Mouse (Mus musculus): ENCODE measurements at regions not wholly inside any gene's neighbourhood (a gene's known extent, or its start where the extent isn't known, plus 50 kb on each side); places are given as distances from the start of the nearest gene placed in this dataset.

GRCm38 (mm10) chr14:100477595-100478380 is 193.3 kb upstream of the Klf12 start:
- Histone ChIP-seq H3K27ac (replicated peaks) (peak overlapping the region; percentile 55; the same call in 1 of the 2 replicates), H3K36me3 (no peaks in the 10 kb centered on the region), H3K4me1 (peaks cover 13% of the 10 kb centered on the region), H3K9me3 (replicated peaks) (no peaks in the 10 kb centered on the region), H3K27me3 (ENCODE audit: low read depth, poor library complexity, severe bottlenecking) (peaks cover 31% of the 10 kb centered on the region), H3K4me3 (peak overlapping the region; percentile 53)
- peak; percentile 24 for DNase-seq (ENCODE audit: low spot score)
- 11% methylated on average over 22 of the region's 22 CpGs for WGBS

DNA sequence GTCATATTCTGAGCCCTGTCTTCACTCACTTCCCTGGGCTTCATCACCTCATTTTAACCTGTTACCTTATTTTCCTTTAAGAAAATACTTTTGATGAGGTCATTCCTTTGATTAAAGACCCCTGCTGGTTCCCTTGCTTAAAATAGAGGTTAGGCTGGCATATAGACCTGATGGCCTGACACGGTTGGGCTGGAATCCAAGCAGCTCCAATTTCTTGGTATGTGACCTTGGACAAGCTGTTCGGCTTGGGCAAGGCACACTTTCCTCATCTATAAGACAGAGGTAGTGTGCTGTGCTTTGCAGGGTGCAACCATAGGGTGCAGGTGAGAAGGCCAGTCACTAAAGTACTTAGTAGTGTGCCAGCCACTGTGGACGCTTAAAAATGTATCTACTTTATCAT is 183.8 kb upstream of the Klf12 start:
- Histone ChIP-seq H3K27me3 (ENCODE audit: low read depth, poor library complexity, severe bottlenecking) (no peaks in the 10 kb centered on the region), H3K4me1 (no peaks in the 10 kb centered on the region), H3K4me3 (no peak overlapping the region), H3K9me3 (replicated peaks) (no peaks in the 10 kb centered on the region), H3K36me3 (no peaks in the 10 kb centered on the region), H3K27ac (replicated peaks) (no peak overlapping the region)
- 84% methylated on average over 3 of the region's 3 CpGs for WGBS
- no peak for DNase-seq (ENCODE audit: low spot score)

DNA sequence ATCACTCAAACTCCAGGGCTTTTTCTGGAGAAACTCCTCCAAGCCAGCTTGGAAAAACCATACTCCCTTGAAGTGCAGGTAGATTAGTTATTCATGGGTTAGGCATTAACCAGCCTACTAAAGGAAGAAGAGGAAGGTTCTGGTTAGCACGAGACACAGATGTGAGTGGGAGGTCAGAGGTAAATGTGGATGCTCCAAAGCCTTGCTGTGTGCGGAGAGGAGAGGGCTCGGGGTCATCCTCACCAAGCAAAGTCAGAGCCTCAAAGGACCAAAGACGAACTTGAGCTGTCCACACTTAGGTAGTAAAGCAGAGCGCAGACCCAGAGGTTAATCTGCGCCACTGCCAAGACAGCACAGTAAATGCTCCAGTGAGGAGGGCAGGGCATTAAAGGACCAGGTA is 177.8 kb upstream of the Klf12 start:
- H3K27ac ChIP-seq (replicated peaks) = no peak overlapping the region

DNA sequence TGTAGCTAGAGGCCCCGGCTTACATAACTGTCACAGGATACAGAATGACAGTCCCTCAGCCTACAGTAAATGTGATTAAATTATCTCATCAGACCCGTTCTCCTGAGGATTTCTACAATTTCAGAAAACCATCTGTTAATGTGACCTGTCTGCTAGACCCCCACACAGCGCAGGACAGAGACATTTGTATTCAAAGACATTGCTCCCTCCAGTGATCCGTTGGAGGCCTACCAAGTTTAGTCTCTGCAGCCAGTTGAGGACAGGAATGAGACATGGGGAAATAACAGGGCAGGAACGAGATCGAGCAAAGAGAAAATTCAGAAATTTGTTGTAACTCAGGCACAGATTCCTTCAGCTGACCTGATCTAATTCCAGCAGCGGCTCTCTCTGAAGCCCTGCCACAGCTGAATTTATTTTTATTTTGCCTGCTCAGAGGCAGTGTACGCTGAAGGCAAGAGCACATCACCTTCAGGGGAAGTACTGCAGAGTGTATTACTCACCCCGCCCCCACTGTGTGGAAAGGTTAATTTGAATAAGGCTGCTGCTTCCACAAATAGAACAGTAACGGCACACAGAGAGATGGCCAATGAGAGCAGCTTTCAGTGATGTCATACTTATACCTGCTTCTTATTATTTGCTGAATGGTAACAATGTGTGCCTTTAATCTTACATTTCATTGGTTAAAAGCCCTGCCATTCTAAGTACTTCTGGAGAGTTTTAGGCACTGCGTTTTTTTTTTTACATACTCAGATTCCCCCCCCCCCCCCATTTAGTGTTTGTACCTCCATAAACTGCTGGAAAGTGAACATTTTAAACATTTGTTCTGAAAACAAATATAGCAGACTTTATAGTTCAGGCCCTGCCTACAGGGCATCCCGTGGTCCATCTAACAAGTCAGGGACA is 176.9 kb upstream of the Klf12 start:
- H3K27ac ChIP-seq (replicated peaks) = peak overlapping the region; percentile 35

More for the DNA sequence above, 177.8 kb upstream of the Klf12 start:
- no peak for DNase-seq (ENCODE audit: low spot score)
- peaks cover 1% of the 10 kb centered on the region; the same call in 1 of the 2 replicates for H3K27me3 ChIP-seq (ENCODE audit: low read depth, poor library complexity, severe bottlenecking)
- peaks cover 40% of the 10 kb centered on the region for H3K4me1 ChIP-seq
- WGBS = 82% methylated on average over 6 of the region's 6 CpGs
- H3K4me3 ChIP-seq = no peak overlapping the region
- H3K36me3 ChIP-seq = no peaks in the 10 kb centered on the region
- no peaks in the 10 kb centered on the region for H3K9me3 ChIP-seq (replicated peaks)

DNA sequence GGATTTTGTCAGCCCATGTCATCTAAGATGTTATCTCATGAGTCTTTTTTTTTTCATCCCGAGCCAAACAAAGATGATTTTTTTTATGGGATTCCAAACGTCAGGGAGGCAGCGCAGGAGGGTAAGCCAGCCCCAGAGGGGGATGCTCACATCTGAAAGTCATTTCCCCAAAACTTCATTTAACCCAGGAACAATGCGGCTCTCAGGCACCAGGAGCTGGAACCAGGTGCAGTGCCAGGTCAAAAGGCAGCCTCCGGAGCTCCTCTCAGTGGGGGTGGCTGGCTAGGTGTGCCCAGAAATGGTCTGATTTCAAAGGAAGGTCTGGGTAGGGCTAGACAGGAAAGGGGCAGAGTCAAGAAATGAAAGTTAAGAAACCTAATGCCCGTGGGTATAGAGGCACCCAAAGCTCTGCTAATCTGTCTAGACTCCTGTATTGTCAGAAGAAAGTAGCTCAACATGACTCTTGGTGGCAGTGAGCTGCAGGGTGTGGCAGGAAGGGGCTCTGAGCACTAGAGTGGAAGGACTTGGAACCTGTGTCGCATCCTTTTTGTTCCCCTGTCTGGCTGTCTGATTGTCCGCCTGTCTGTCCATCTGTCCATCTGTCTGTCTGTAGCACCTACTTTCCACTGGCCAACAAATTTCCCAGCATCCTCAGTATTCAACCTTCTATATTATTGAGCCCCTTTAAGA is 175.3 kb upstream of the Klf12 start:
- Histone ChIP-seq H3K4me3 (peak overlapping the region; percentile 33), H3K4me1 (peaks cover 50% of the 10 kb centered on the region), H3K36me3 (no peaks in the 10 kb centered on the region), H3K9me3 (replicated peaks) (no peaks in the 10 kb centered on the region), H3K27me3 (ENCODE audit: low read depth, poor library complexity, severe bottlenecking) (peaks cover 10% of the 10 kb centered on the region; the same call in 1 of the 2 replicates), H3K27ac (replicated peaks) (peak overlapping the region; percentile 82)
- WGBS = 20% methylated on average over 8 of the region's 8 CpGs
- DNase-seq (ENCODE audit: low spot score) = peak; percentile 23

More for the DNA sequence above, 176.9 kb upstream of the Klf12 start:
- Histone ChIP-seq H3K27me3 (ENCODE audit: low read depth, poor library complexity, severe bottlenecking) (peaks cover 10% of the 10 kb centered on the region; the same call in 1 of the 2 replicates), H3K4me1 (peaks cover 44% of the 10 kb centered on the region), H3K9me3 (replicated peaks) (no peaks in the 10 kb centered on the region), H3K36me3 (no peaks in the 10 kb centered on the region), H3K4me3 (no peak overlapping the region)
- WGBS = 59% methylated on average over 12 of the region's 12 CpGs
- peak; percentile 25 for DNase-seq (ENCODE audit: low spot score)

DNA sequence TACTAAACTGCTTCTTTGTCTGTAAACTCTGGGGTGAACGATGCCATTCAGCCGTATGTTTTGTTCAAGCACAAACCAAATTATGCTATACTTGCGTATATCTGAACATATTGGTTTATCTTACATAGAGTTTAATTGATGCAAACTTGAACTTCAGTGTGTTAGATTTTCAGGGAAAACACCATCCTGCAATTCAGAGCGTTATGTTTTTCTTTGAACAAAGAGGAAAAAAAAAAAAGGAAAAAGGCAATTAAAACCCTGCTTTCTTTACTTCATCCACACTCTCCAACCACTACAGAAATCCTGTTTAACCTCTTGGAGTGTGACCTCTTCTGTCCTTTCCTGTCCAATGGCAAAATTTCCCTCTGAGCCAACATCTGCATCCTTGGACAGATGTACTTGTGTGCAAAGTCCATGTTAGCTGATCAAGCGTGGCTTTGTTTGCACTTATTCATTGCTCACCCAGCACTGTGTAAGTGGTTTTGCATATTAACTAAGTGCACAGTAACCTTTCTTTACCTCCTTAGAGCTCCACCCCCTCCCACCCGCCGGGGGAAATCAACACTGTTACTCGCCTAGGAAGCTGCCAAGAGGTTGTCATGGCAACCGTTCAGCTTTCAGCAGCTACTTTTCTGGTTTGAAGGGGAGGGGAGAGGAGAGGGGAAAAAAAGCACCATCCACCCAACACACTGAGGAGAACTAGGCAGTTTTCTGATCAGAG is 174.4 kb upstream of the Klf12 start:
- WGBS = 15% methylated on average over 9 of the region's 9 CpGs
- H3K27me3 ChIP-seq (ENCODE audit: low read depth, poor library complexity, severe bottlenecking) = peaks cover 10% of the 10 kb centered on the region; the same call in 1 of the 2 replicates
- peak; percentile 88 for DNase-seq (ENCODE audit: low spot score)
- H3K4me1 ChIP-seq = peaks cover 50% of the 10 kb centered on the region
- H3K27ac ChIP-seq (replicated peaks) = peak overlapping the region; percentile 82
- H3K36me3 ChIP-seq = no peaks in the 10 kb centered on the region
- H3K4me3 ChIP-seq = peak overlapping the region; percentile 33
- no peaks in the 10 kb centered on the region for H3K9me3 ChIP-seq (replicated peaks)

DNA sequence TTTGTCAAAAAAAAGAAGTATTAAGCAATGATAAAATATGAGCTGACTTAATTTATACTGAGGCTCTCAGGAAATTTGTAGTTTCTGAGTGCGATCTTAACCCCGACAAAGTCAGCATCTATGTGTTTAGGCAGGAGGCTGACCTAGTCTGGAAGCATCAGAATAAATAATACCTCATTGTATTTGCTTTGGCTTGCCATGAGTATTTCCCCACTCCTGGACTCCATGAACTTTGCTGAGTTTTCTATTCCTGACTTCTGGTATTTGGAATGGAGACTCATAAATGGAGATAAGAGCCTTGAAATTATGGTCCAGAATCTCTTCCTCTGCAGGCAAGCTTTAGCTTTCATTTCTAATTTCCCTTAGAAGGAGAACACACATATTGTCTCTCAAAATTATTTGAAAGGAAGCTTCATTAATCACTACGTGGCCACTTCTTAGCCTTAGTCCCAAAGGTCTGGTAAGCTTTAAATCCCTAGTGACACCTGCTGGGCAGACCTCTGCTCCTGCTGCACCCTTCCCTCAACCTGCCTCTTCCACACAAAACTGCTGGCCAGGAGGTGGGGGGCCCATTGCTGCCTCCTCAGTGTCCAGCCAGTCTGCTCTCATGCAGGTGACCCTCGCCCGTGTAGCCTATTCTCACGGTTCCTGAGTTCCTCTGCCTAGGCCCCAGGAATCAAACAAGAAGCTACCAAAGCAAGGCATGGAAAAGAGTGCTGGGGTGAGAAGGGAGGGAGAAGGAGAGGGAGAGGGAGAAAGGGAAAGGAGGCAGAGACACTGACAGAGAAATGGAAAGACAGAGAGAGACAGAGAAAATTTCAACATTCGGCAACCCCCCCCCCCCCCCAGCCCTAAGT is 173.6 kb upstream of the Klf12 start:
- Histone ChIP-seq H3K36me3 (no peaks in the 10 kb centered on the region), H3K4me3 (no peak overlapping the region), H3K9me3 (replicated peaks) (no peaks in the 10 kb centered on the region), H3K27ac (replicated peaks) (peak overlapping the region; percentile 82), H3K4me1 (peaks cover 50% of the 10 kb centered on the region), H3K27me3 (ENCODE audit: low read depth, poor library complexity, severe bottlenecking) (peaks cover 10% of the 10 kb centered on the region; the same call in 1 of the 2 replicates)
- peak; percentile 24 for DNase-seq (ENCODE audit: low spot score)
- 29% methylated on average over 7 of the region's 7 CpGs for WGBS

DNA sequence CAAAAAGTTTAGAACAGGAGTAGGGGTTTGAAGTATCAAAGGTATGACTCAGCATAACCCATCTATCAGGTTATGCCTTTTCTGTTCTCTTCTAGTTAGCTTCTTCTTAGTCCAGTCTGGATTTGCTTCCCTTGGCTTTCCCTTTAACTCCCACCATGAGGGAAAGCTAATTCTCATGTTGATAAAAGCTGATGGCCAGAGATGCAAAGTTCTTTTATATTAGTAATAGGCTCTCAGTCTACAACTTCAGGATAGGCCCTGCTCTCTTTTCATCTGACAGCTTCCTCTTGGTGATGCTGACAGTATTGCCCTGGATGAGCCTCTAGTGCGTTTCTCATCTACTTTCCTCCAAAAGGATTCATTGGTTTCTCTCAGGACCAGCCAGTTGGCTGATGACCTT is 161.7 kb upstream of the Klf12 start:
- WGBS = 92% methylated on average over 1 of the region's 1 CpGs
- H3K27ac ChIP-seq (replicated peaks) = no peak overlapping the region
- H3K27me3 ChIP-seq (ENCODE audit: low read depth, poor library complexity, severe bottlenecking) = no peaks in the 10 kb centered on the region

GRCm38 (mm10) chr14:100444848-100445247 is 160.4 kb upstream of the Klf12 start:
- Histone ChIP-seq H3K4me1 (no peaks in the 10 kb centered on the region), H3K36me3 (no peaks in the 10 kb centered on the region), H3K27me3 (ENCODE audit: low read depth, poor library complexity, severe bottlenecking) (no peaks in the 10 kb centered on the region), H3K9me3 (replicated peaks) (no peaks in the 10 kb centered on the region), H3K4me3 (no peak overlapping the region), H3K27ac (replicated peaks) (no peak overlapping the region)
- 89% methylated on average over 3 of the region's 3 CpGs for WGBS
- DNase-seq (ENCODE audit: low spot score) = no peak

More for the DNA sequence above, 161.7 kb upstream of the Klf12 start:
- Histone ChIP-seq H3K36me3 (no peaks in the 10 kb centered on the region), H3K4me3 (no peak overlapping the region), H3K4me1 (no peaks in the 10 kb centered on the region), H3K9me3 (replicated peaks) (no peaks in the 10 kb centered on the region)
- DNase-seq (ENCODE audit: low spot score) = no peak

GRCm38 (mm10) chr14:100444099-100444498 is 159.6 kb upstream of the Klf12 start:
- Histone ChIP-seq H3K4me1 (no peaks in the 10 kb centered on the region), H3K36me3 (no peaks in the 10 kb centered on the region), H3K27ac (replicated peaks) (no peak overlapping the region), H3K4me3 (no peak overlapping the region), H3K27me3 (ENCODE audit: low read depth, poor library complexity, severe bottlenecking) (no peaks in the 10 kb centered on the region), H3K9me3 (replicated peaks) (no peaks in the 10 kb centered on the region)
- DNase-seq (ENCODE audit: low spot score) = no peak
- 82% methylated on average over 2 of the region's 2 CpGs for WGBS

DNA sequence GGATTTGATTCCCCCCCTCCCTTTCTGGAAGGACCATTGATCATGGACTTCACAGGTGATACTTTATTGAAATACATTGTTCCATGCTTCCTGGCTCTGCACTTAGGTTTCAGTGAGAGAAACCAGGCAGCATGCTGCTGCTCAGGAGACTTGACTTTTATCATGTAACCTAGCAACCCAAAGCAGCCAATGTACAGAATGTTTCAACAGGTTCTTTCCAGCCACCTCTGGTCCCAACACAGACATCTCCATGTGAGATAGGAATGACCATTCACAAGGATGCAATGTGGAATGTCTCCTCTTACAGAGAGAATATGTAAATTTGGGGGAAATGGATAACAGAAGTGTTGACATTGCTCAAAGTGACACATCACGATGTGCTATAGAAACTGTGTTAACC is 153.1 kb upstream of the Klf12 start:
- Histone ChIP-seq H3K27me3 (ENCODE audit: low read depth, poor library complexity, severe bottlenecking) (no peaks in the 10 kb centered on the region), H3K4me3 (no peak overlapping the region), H3K36me3 (no peaks in the 10 kb centered on the region), H3K9me3 (replicated peaks) (no peaks in the 10 kb centered on the region), H3K27ac (replicated peaks) (no peak overlapping the region), H3K4me1 (no peaks in the 10 kb centered on the region)
- no peak for DNase-seq (ENCODE audit: low spot score)
- 76% methylated on average over 1 of the region's 1 CpGs for WGBS
